8 mouse cellular contexts compared by ENCODE assay signal in genomic region chr7:6155031-6155872, GRCm38 (mm10). TPM values are rescaled to one million over a fixed set of nuclear protein-coding genes. Genes with fewer than 3 reads are reported as not detected.
DNase-seq lines count a peak whose midpoint lies in the region; ATAC-seq and TF ChIP-seq lines count a peak whose summit lies in the region.

No protein-coding gene starts in this region.

- H3K27ac ChIP-seq in gastrocnemius, adult 2 months, result peak overlapping the region; percentile 99
- peak overlapping the region; percentile 94 for H3K27ac ChIP-seq in hindbrain, postnatal 0 days

- peaks cover 15% of the 10 kb centered on the region for H3K4me1 ChIP-seq in hindbrain, postnatal 0 days (ENCODE audit: insufficient read depth, low read length)

- intact Hi-C loops in gastrocnemius, adult 2 months (cut with DNase I), result no loop called here
- intact Hi-C loops in left cerebral cortex, postnatal 10 days (cut with DNase I), result no loop called here

- under 1% methylated on average over 52 of the region's 85 CpGs for WGBS in hindbrain, postnatal 0 days

- H3K4me2 ChIP-seq in hindbrain, postnatal 0 days (ENCODE audit: low read depth, low read length), result peak overlapping the region; percentile 82

- no peaks in the 10 kb centered on the region for H3K27me3 ChIP-seq in hindbrain, postnatal 0 days (ENCODE audit: insufficient read depth, low read length)

- no peak for TF ChIP-seq CTCF in gastrocnemius, adult 2 months (IDR thresholded peaks at IDR 0.05)
- no peak for TF ChIP-seq CTCF in hindbrain, postnatal 0 days (IDR thresholded peaks at IDR 0.05; ENCODE audit: low read depth)

- peak; percentile 79 for DNase-seq in adipocyte (ENCODE audit: low spot score)
- peak; percentile 65 to 83 for DNase-seq in cerebellum, postnatal 4 days (ENCODE audit: low spot score in 2 of 2)
- DNase-seq in gastrocnemius, adult 2 months, result peak; percentile 92
- DNase-seq in hindbrain, postnatal 0 days (ENCODE audit: low spot score), result peak; percentile 94
- DNase-seq in left cerebral cortex, postnatal 10 days (ENCODE audit: extremely low spot score in 1 of 2, low spot score in 2 of 2), result peak; percentile 70 to 91
- DNase-seq in right cerebral cortex, postnatal 36 days (ENCODE audit: low spot score in 2 of 2), result peak; percentile 61 to 66
- DNase-seq in yolk sac, embryonic 10.5 days (ENCODE audit: low spot score), result peak; percentile 90

- H3K9me3 ChIP-seq in hindbrain, postnatal 0 days (ENCODE audit: low read length), result no peaks in the 10 kb centered on the region

- peak overlapping the region; percentile 99 for H3K4me3 ChIP-seq in gastrocnemius, adult 2 months
- H3K4me3 ChIP-seq in hindbrain, postnatal 0 days (ENCODE audit: low read length), result peak overlapping the region; percentile 87

- H3K36me3 ChIP-seq in hindbrain, postnatal 0 days (ENCODE audit: insufficient read depth, low read length), result no peaks in the 10 kb centered on the region

- H3K9ac ChIP-seq in hindbrain, postnatal 0 days (replicated peaks; ENCODE audit: low read length), result peak overlapping the region; percentile 83

- peak; percentile 74 for ATAC-seq in hindbrain, postnatal 0 days
- ATAC-seq in megakaryocyte-erythroid progenitor cell, adult 5-6 weeks (replicated peaks; ENCODE audit: low FRiP score, low TSS enrichment, poor library complexity, severe bottlenecking), result peak; percentile 35

RNA-seq across cellular contexts. Expression of gene Zfp787, which starts 0.5 kb away (rescaled TPM):
- 10 to 100 TPM; 28.3 to 28.4 TPM for total RNA-seq in gastrocnemius, adult 2 months (2021)
- 71.0 and 85.9 TPM in 2 replicates for total RNA-seq in hindbrain, postnatal 0 days (2014; rRNA removed)
- 53.9 and 61.4 TPM in 2 replicates for polyA plus RNA-seq in hindbrain, postnatal 0 days (2015; fragmentation: Nextera tagmentation; extraction: Ambion mirVana)
- total RNA-seq in left cerebral cortex, postnatal 10 days (2021), result 10 to 100 TPM; 26.1 to 27.2 TPM
- 21.9 and 43.6 TPM in 2 replicates for total RNA-seq in megakaryocyte-erythroid progenitor cell, adult 5-6 weeks (2014; fragmentation: Nextera tagmentation)
- 16.7 and 17.3 TPM in 2 replicates for total RNA-seq in megakaryocyte-erythroid progenitor cell, adult 5-6 weeks (2017)

RNA-seq across cellular contexts. Expression of gene Zfp444, which starts 16.8 kb away (rescaled TPM):
- 1 to 10 TPM; 7.4 to 9.1 TPM for total RNA-seq in gastrocnemius, adult 2 months (2021)
- 84.3 and 105 TPM in 2 replicates for total RNA-seq in hindbrain, postnatal 0 days (2014; rRNA removed)
- polyA plus RNA-seq in hindbrain, postnatal 0 days (2015; fragmentation: Nextera tagmentation; extraction: Ambion mirVana), result 69.2 and 70.5 TPM in 2 replicates
- total RNA-seq in left cerebral cortex, postnatal 10 days (2021), result 10 to 100 TPM; 54.8 to 64.3 TPM
- 4.1 and 11.9 TPM in 2 replicates for total RNA-seq in megakaryocyte-erythroid progenitor cell, adult 5-6 weeks (2014; fragmentation: Nextera tagmentation)
- 21.9 and 22.6 TPM in 2 replicates for total RNA-seq in megakaryocyte-erythroid progenitor cell, adult 5-6 weeks (2017)

RNA-seq across cellular contexts. Expression of gene Galp, which starts 41.6 kb away (rescaled TPM):
- total RNA-seq in gastrocnemius, adult 2 months (2021), result not detected
- not detected in 2 replicates for total RNA-seq in hindbrain, postnatal 0 days (2014; rRNA removed)
- polyA plus RNA-seq in hindbrain, postnatal 0 days (2015; fragmentation: Nextera tagmentation; extraction: Ambion mirVana), result not detected in 2 replicates
- not detected for total RNA-seq in left cerebral cortex, postnatal 10 days (2021)
- not detected in 2 replicates for total RNA-seq in megakaryocyte-erythroid progenitor cell, adult 5-6 weeks (2014; fragmentation: Nextera tagmentation)
- not detected in 2 replicates for total RNA-seq in megakaryocyte-erythroid progenitor cell, adult 5-6 weeks (2017)

Comparison
In these comparisons a context has a peak if more than half of its experiments do, and no peak if none do; other contexts are left out.
1. Peak in every context shown above with its lines: DNase-seq, ATAC-seq, H3K4me3 ChIP-seq and H3K27ac ChIP-seq.